Mouse (Mus musculus) right cerebral cortex, postnatal 14 days (tissue): ENCODE results near the gene Eif1ax.
A peak's percentile ranks its signal among the peaks of the same experiment; 100 is the strongest.
"Not testable (repeated sequence)": the region's sequence is repeated elsewhere in the genome, so short reads cannot be mapped to it uniquely, and the experiment has no call there.

ENCODE experiments used
- DNase-seq: peaks from one replicate; pipeline ENCODE4 v3.0.0; 2022

Gene Eif1ax

GRCm38 (mm10) chrX:159371831-159372752, at the start of gene Eif1ax:
TSS of gene Eif1ax (plus strand) at chrX:159372178.
- peak; percentile 50 for DNase-seq

GRCm38 (mm10) chrX:159364506-159364905, 7.5 kb upstream of the Eif1ax start:
- DNase-seq = no peak

GRCm38 (mm10) chrX:159372753-159373144, 771 bp downstream of the Eif1ax start:
- DNase-seq = no peak

GRCm38 (mm10) chrX:159387105-159387504, 15.1 kb downstream of the Eif1ax start:
- DNase-seq = no peak

- no peak for DNase-seq
Observed at GRCm38 (mm10) chrX:159388953-159389352, 17.0 kb downstream of the Eif1ax start.

- DNase-seq = no peak
Observed at GRCm38 (mm10) chrX:159390347-159390962, 18.5 kb downstream of the Eif1ax start.

GRCm38 (mm10) chrX:159391239-159391638, 19.3 kb downstream of the Eif1ax start:
- DNase-seq = no peak

- peak; percentile 8 for DNase-seq
Observed at GRCm38 (mm10) chrX:159409253-159409652, 37.3 kb downstream of the Eif1ax start.

- peak; percentile 63 for DNase-seq
Observed at GRCm38 (mm10) chrX:159414130-159414828, 42.3 kb downstream of the Eif1ax start, which contains the start of gene Map7d2. TSS of gene Map7d2 (plus strand) at chrX:159414572.

GRCm38 (mm10) chrX:159414829-159415673, 43.1 kb downstream of the Eif1ax start:
- peak; percentile 17 for DNase-seq

- not testable (repeated sequence) for DNase-seq
Observed at GRCm38 (mm10) chrX:159430507-159430906, 58.5 kb downstream of the Eif1ax start.
